Mouse (Mus musculus) MEL (cell line): ENCODE measurements around the gene Slc47a1.

Source experiments
- CHD2 ChIP-seq: IDR thresholded peaks from 2 replicates; pipeline ENCODE4 v1.6.1; 2011; ENCODE audit warnings: low read length, improper control_type of control experiment
- CTCF ChIP-seq, 3 experiments: IDR thresholded peaks in 2 of 3; conservative IDR thresholded peaks in 1 of 3; 2 replicates each; pipeline ENCODE4 v1.5.1; 2011 to 2012; ENCODE audit warnings: low read length in 3 of 3, low read depth in 2 of 3, mild to moderate bottlenecking in 2 of 3, improper control_type of control experiment in 1 of 3, inconsistent platforms in 1 of 3, mixed read lengths in 1 of 3, moderate library complexity in 1 of 3; ENCODE audit not compliant: control insufficient read depth in 1 of 3, insufficient read depth in 1 of 3, poor library complexity in 1 of 3, severe bottlenecking in 1 of 3
- EP300 ChIP-seq, 2 experiments: IDR thresholded peaks; 2 replicates each; pipeline ENCODE4 v1.6.1; 2011; ENCODE audit warnings: improper control_type of control experiment in 2 of 2, low read length in 2 of 2, low read depth in 1 of 2, mild to moderate bottlenecking in 1 of 2
- GATA1 ChIP-seq: IDR thresholded peaks from 2 replicates; pipeline ENCODE4 v1.6.1; 2011; ENCODE audit warnings: low read depth, low read length, improper control_type of control experiment
- HCFC1 ChIP-seq: IDR thresholded peaks from 2 replicates; pipeline ENCODE4 v1.6.1; 2012; ENCODE audit warnings: low read depth, mild to moderate bottlenecking, inconsistent platforms, low read length, improper control_type of control experiment, moderate library complexity
- MAFK ChIP-seq: IDR thresholded peaks from 2 replicates; pipeline ENCODE4 v1.6.1; 2011; ENCODE audit warnings: low read depth, mild to moderate bottlenecking, low read length, improper control_type of control experiment, borderline replicate concordance
- MAX ChIP-seq: IDR thresholded peaks from 2 replicates; pipeline ENCODE4 v1.6.1; 2011; ENCODE audit warnings: low read length, improper control_type of control experiment
- POLR2A ChIP-seq, 2 experiments: IDR thresholded peaks; 2 replicates each; pipeline ENCODE4 v1.6.1; 2011 to 2012; ENCODE audit warnings: low read length in 2 of 2, mild to moderate bottlenecking in 2 of 2, control low read depth in 1 of 2, improper control_type of control experiment in 1 of 2, low read depth in 1 of 2, moderate library complexity in 1 of 2; ENCODE audit not compliant: control insufficient read depth in 1 of 2, insufficient read depth in 1 of 2, poor library complexity in 1 of 2
- SIN3A ChIP-seq: IDR thresholded peaks from 2 replicates; pipeline ENCODE4 v1.6.1; 2012; ENCODE audit warnings: low read length, improper control_type of control experiment, inconsistent platforms
- TAL1 ChIP-seq: IDR thresholded peaks from 2 replicates; pipeline ENCODE4 v1.6.1; 2012; ENCODE audit warnings: mild to moderate bottlenecking, inconsistent platforms, low read length, moderate library complexity, mixed read lengths

DNA sequence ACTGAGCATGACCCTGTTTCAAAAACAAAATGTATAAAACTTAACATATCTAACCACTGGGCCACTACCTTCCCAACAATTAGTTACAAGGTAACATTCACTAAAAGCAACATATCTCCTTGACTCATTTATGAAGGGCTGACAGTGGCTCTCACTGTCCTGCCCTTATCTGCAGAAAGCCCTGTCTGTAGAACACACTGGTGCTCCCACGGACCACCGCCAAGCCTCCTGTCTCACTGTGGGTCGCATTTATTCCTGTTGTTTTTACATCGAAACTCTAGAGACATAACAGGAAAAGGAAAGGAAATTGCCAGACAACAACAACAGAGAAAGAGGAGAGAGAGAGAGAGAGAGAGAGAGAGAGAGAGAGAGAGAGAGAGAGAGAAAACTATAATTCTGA lies 36.9 kb downstream of the Slc47a1 start:
- TF ChIP-seq CTCF (IDR thresholded peaks at IDR 0.05 in 2 of 3, conservative IDR thresholded peaks at IDR 0.05 in 1 of 3; ENCODE audit: control insufficient read depth in 1 of 3, insufficient read depth in 1 of 3, low read depth in 2 of 3, low read length in 3 of 3, poor library complexity in 1 of 3, severe bottlenecking in 1 of 3), result no peak
- no peak for TF ChIP-seq MAFK
- TF ChIP-seq SIN3A, result no peak
- TF ChIP-seq TAL1, result no peak
- no peak for TF ChIP-seq HCFC1
- TF ChIP-seq POLR2A (IDR thresholded peaks at IDR 0.05; ENCODE audit: control insufficient read depth in 1 of 2, insufficient read depth in 1 of 2, low read depth in 1 of 2, low read length in 2 of 2, poor library complexity in 1 of 2), result no peak
- TF ChIP-seq EP300 (IDR thresholded peaks at IDR 0.05; ENCODE audit: low read depth in 1 of 2, low read length in 2 of 2), result no peak
- TF ChIP-seq MAX, result no peak
- TF ChIP-seq GATA1, result no peak
- no peak for TF ChIP-seq CHD2
